Mouse (Mus musculus) left cerebral cortex, postnatal 36 days (tissue): ENCODE measurements around the gene Zfp808. TPM values are rescaled to one million over a fixed set of nuclear protein-coding genes. Genes with fewer than 3 reads are reported as not detected.
"Not testable (repeated sequence)": the region's sequence is repeated elsewhere in the genome, so short reads cannot be mapped to it uniquely, and the experiment has no call there.

Experiments used
- DNase-seq, 2 experiments: peaks; one replicate each; pipeline ENCODE4 v3.0.0; 2021 to 2022; ENCODE audit warnings: low spot score in 2 of 2, mixed read lengths in 1 of 2
- intact Hi-C: fragments of 180-260 bp; cut with DNase I; formaldehyde crosslinking; loops from one replicate; pipeline ENCODE4 v1.15.1; 2025
- total RNA-seq, 2 experiments: library from RNA; stranded (reverse); gene quantifications; 2 replicates each; pipeline ENCODE4 v1.2.3; 2021

Gene Zfp808
- 1 to 10 TPM; 3.7 to 3.8 TPM for total RNA-seq

GRCm38 (mm10) chr13:62129432-62130171, at the start of gene Zfp808:
TSS of gene Zfp808 (plus strand) at chr13:62129886.
- intact Hi-C loops = not testable (repeated sequence)
- peak; percentile 23 to 33 for DNase-seq

DNA sequence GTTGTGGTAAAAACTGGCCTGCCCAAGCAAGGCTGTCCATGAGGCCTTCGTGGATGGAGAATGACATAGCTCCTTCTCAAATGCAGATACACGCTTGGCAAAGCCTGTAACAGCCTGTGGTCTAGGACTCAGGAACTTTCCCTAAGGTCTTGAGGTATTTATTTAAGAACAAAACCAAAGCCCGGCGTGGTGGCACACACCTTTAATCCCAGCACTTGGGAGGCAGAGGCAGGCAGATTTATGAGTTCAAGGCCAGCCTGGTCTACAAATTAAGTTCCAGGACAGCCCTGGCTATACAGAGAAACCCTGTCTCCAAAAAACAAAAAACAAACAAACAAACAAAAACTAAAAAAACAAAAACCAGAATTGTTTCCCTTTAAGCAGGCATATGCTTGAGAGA, 30.9 kb upstream of the Zfp808 start:
- DNase-seq, intact Hi-C loops: not testable (repeated sequence)

- intact Hi-C loops, DNase-seq: not testable (repeated sequence)
Measured at GRCm38 (mm10) chr13:62099454-62099853, 30.2 kb upstream of the Zfp808 start.

DNA sequence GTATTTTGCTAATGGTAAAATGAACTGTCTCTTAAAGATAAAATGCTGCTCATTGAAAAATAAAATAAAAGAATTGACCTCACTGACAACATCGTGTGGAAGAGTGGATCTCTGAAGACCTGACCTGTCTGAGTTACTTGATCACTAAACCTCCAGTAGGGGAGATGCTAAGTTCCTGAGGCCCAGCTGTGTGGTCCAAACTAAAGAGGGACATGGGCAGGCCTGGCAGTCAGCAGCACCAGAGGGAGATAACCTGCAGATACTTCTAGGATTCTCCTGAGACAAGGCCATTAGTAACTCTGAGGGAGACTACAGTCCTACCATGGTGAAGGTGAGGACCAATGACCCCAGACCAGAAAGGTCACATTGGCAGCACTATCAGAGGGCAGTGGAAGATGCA, 27.3 kb upstream of the Zfp808 start:
- DNase-seq = not testable (repeated sequence)
- intact Hi-C loops = loop anchor here (10.0 kb wide), 1 partner anchor 318 kb away; no protein-coding TSS in a partner anchor

- intact Hi-C loops, DNase-seq: not testable (repeated sequence)
Measured at GRCm38 (mm10) chr13:62115861-62116260, 13.8 kb upstream of the Zfp808 start.

GRCm38 (mm10) chr13:62121578-62121977, 8.1 kb upstream of the Zfp808 start:
- intact Hi-C loops, DNase-seq: not testable (repeated sequence)

GRCm38 (mm10) chr13:62181835-62182755, 52.4 kb downstream of the Zfp808 start:
- DNase-seq, intact Hi-C loops: not testable (repeated sequence)

DNA sequence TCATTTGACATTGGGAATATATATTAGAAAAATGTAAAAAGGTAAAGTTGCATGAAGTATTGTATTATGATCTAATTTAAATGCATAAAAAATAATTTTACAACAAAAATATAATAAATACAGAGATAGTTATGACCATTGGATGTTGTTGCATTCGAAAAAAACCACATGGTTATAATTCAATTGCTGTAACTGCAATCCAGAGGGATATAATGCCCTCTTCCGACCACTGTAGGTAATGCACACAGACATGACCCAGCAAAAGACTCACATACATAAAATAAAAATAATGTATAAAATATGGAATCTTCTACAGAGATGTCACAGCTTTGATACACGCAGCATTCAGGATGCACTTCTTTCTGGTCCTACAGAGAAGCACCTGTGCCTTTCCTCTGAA, 115.6 kb downstream of the Zfp808 start:
- intact Hi-C loops = no loop called here
- DNase-seq = no peak

GRCm38 (mm10) chr13:62255226-62255625, 125.5 kb downstream of the Zfp808 start:
- intact Hi-C loops, DNase-seq: not testable (repeated sequence)

DNA sequence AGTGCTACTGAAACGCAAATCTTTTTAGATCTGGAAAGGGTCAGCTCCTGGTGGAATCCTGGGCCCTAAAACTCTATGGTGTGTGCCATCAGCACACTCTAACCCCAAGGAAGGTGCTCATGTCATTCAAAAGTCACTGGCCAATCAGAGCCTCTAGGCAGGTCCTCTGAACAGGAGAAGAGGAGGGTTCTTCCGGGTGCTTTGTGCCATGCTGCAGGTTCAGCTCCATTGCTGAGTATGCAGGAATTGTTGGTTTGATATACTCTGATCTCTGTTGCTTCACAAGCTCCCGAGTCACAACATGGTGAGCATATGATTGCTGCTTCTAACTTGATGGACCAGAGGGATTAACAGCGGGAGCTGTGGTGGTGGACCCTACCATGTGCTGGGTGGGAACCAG, 133.7 kb downstream of the Zfp808 start:
- no peak for DNase-seq
- intact Hi-C loops = no loop called here
